Mouse (Mus musculus): ENCODE data around the gene Sprtn.

Gene Sprtn

GRCm38 (mm10) chr8:124903198-124903597 lies 5.5 kb downstream of the Sprtn start:
- no peak for DNase-seq (ENCODE audit: low spot score)

GRCm38 (mm10) chr8:124905482-124905881 lies 7.8 kb downstream of the Sprtn start:
- no peak for DNase-seq (ENCODE audit: low spot score)

DNA sequence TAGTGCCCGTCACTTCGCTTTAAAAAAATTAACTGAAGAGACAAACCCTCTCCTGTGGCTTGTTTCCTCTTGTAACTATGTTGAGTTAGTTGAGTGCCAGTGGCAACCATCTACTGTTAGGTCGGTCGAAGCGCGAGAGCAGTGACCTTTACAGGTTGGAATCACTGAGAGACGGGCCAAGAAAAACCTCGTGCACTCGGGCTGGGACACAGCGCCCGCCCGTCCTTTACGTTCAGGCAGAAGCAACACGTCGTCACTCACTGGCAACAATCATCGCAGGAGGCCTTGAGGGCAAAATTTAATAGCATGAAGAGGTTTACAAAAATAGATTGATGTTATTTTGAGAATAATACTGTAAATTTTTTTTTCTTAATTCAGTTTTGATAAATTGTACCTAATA lies 12.2 kb downstream of the Sprtn start:
- no peak for DNase-seq (ENCODE audit: low spot score)

- DNase-seq (ENCODE audit: low spot score), result no peak
Measured at GRCm38 (mm10) chr8:124910349-124910748, 12.7 kb downstream of the Sprtn start.

- DNase-seq (ENCODE audit: low spot score), result no peak
Measured at GRCm38 (mm10) chr8:124911938-124912872, 14.5 kb downstream of the Sprtn start.

- DNase-seq (ENCODE audit: low spot score), result no peak
Measured at GRCm38 (mm10) chr8:124914061-124914460, 16.4 kb downstream of the Sprtn start.

- DNase-seq (ENCODE audit: low spot score), result no peak
Measured at GRCm38 (mm10) chr8:124917741-124918484, 20.2 kb downstream of the Sprtn start.

GRCm38 (mm10) chr8:124921369-124922279 lies 23.9 kb downstream of the Sprtn start:
- DNase-seq (ENCODE audit: low spot score), result no peak

GRCm38 (mm10) chr8:124922490-124923089 lies 24.9 kb downstream of the Sprtn start:
- DNase-seq (ENCODE audit: low spot score), result no peak

GRCm38 (mm10) chr8:124923971-124924652 lies 26.4 kb downstream of the Sprtn start:
- DNase-seq (ENCODE audit: low spot score), result no peak

DNA sequence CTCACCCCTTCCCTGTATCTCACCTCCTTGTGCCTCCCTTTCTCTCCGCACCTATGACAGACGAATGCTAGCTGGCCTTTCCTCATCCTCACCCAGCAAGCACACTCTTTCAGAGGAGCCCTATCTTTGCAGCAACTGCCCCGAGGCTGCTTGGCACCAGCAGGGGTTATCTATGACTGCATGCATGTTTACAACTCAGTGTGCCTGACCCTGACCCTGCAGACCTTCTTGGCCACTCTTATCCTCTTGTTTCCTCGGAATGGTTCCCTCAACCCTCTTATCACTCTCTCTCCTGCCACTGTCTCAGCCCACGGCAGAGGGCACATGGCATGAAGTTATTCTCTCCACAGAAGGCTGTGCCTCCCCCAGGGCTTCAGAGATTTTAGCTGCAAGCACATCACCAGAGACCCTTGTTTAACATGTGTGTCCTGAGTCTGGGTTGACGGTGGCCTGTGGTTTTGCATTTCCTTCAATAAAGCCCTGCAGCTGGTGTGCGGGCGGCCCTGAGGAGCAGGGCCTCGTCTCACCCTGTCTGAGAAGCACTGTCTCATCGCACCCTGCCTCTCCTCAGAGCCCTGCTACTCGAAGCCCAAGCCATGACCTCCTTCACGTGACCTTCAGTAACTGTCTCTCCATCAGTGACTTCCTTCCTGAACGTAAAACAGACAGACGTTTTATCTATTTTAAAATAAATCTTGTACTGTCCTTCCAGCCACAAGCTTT lies 28.0 kb downstream of the Sprtn start:
- no peak for DNase-seq (ENCODE audit: low spot score)

DNA sequence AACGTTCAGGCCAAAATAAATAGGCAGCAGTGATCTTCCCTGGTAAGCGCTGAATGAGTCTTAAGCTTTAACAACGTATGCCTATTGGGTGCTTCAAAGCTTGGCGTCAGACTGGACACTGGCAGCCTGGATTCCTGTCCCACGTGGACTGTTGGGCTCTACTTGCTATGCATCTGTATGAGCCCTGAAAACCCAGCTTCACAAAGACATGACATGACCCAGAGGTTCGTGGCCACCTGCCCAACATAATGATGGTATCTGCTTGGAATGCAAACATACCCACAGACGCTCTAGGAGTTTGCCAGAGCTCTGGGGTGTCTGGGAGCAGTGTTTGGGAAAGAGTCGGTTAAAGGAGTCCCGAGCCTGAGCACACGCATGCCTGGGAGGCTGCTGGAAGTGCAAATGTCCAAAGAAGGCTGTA lies 28.7 kb downstream of the Sprtn start:
- no peak for DNase-seq (ENCODE audit: low spot score)

DNA sequence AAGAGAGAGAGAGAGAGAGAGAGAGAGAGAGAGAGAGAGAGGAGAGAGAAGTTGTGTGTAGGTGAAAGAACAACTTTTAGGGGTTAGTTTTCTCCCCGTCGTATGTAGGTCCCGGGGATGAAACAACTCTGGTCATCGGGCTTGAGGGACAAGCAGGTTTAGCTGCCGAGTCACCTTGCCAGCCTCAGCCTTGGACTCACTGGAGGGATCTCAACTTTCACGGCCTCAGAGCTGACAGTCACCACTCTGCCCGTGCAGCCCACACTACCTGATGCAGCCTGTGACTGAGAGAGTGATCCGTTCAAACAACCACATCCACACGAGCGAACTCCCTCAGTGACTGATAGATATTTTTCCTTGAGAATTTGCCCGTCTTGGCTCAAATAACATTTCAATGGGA lies 31.3 kb downstream of the Sprtn start:
- DNase-seq (ENCODE audit: low spot score), result no peak

DNA sequence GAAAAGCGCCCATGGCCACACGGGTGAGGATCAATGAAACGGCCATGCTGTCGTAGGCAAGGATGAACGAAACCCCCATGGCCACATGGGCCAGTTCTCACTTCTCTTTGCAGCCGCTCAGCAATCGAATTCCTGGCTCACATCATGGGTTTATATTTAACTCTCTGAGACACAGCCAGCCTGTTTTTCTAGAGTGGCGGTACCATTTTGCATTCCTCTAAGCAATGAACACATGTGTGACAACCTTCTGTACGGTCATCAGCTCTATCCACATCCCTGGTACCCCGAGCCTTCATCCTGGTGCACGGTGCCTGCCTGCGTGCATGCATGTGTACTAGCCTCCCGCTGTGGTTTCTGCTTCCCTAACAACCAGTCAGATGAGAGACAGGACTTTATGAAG lies 32.4 kb downstream of the Sprtn start:
- DNase-seq (ENCODE audit: low spot score), result no peak

- DNase-seq (ENCODE audit: low spot score), result no peak
Measured at GRCm38 (mm10) chr8:124930649-124931048, 33.0 kb downstream of the Sprtn start.

DNA sequence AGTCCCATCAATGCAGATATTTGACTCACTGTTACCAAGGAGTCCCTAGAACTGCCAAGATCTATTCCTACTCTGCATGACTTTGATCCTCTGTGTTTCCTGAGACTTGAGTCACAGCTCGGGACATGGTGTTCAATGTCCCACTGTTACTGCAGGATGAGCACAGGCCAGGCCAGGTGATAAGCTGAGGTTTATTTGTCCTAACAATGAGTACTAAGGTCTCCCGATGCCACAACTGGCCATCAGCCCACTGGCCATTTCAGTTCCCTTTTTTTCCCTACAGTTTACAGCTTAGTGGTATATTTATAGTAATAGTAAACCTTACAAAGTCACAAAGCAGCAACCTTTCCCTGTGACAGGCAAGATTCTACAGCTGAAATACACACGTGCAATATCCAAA lies 34.7 kb downstream of the Sprtn start:
- no peak for DNase-seq (ENCODE audit: low spot score)

DNA sequence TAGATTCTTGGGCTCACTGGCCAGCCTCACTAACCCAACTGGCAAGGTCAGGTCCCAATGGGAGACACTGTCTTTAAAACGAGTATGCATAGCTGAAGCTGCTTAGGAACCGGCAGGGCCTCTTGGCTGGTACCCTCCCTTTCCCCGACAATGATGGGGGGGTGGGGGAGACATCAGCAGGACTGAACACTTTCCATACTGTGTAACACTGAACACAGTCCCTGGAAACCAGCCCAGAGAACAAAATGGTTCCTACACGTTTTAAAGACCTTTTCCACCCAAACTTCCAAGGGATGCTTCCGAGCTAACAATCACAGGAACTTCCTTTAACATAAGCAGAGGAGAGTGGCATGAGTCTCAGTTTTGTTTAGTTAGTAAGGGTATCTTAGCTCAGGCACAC lies 37.4 kb downstream of the Sprtn start:
- no peak for DNase-seq (ENCODE audit: low spot score)

DNA sequence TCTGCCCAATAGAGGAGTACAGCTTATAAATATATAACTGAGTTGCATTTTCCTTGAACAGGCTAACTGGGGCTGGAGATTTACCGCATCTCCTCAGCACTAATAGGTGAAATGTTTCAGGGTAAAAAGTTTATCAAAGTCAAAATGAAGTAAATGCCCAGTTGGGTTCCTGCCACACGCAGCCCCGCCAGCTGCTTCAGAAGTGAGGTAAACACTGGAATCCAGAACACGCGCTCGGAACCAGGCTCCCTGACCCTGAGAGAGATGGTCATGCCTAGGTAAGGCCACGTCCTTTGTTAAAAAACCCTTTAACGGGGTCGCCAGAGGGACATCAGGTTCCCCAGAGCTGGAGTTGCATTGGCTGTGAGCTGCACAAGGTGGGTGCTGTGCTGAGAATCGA lies 39.0 kb downstream of the Sprtn start:
- DNase-seq (ENCODE audit: low spot score), result no peak

DNA sequence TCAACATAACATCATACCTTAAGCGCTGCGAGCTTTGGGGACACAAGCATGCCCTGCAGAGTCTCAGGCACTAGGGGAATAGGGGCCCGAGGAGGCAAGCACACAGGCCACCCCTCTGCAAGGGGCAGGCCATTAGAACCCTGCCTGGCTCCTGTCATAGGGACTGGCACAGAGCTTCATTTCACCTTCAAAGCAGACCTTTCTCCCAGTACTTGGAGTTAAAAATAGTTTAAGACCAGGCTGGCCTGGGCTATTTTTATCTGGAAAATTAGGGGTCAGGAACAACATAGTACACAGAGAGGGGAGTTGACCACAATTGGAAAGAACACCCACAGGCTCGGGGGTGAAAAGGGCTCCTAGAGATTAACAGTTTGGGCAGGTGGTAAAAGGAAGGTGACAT lies 39.6 kb downstream of the Sprtn start:
- no peak for DNase-seq (ENCODE audit: low spot score)

- no peak for DNase-seq (ENCODE audit: low spot score)
Measured at GRCm38 (mm10) chr8:124943801-124944200, 46.1 kb downstream of the Sprtn start.
